Mouse (Mus musculus): ENCODE measurements around the gene 9130019O22Rik.

Gene 9130019O22Rik

DNA sequence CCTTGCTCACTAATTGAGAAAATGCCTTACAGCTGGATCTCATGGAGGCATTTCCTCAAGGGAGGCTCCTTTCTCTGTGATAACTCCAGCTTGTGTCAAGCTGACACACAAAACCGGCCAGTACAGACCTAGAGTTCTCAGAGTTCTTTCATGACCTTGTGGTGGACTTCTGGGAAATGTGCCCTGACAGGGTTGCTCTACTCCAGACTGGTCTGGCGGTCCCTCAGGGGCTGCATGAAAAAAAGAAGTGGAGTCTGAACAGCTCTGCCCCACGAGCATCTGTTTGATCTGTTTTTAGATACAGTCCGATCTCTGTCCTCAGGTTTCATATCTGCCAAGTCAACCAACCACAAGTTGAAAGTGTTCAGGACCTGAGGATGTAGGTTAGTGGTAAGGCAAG lies 49.3 kb downstream of the 9130019O22Rik start:
- DNase-seq: no peak

DNA sequence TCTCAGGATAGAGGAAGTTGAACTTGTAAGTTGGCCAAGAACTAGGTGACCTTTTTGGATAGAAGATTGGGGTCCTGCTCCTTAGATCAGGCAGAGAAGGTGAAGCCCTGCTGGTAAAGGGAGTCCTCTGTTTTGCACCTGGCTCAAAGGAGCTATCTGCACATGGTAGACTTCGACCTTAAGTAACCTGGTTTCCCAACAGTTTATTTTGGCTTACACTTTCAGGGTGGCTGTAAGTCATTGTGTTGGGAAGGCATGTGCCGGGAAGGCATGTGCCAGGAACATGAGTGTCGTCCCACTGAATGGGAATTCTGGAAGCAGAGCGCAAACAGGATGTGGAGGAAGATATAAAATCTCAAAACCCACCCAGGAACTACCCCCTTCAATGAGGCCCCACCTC lies 51.4 kb downstream of the 9130019O22Rik start:
- DNase-seq: no peak

DNA sequence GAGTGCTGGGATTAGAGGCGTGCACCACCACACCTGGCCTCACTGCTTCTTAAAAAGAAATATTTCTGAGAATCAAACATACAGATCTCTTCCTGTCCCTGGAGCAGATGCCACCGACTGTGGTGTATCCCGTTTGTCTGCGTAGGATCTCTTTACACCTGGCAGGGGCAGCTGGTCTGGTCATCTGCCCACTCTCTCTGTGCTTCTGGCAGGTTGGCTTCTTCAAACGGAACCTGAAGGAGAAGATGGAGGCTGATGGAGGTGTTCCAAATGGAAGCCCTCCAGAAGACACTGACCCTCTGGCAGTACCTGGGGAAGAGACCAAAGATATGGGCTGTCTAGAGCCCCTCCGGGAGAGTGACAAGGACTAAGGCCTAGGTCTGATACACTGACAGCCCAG lies 53.7 kb downstream of the 9130019O22Rik start:
- DNase-seq: no peak
